ENCODE assay signal across 21 mouse cellular contexts in genomic region chr1:53201630-53202199, GRCm38 (mm10). TPM values are rescaled to one million over a fixed set of nuclear protein-coding genes. Genes with fewer than 3 reads are reported as not detected.
"Had no signal": no experiment of that assay in that cellular context is flagged by ENCODE, and none has a peak within 500 bp of the region (broad histone marks: within the 10 kb centered on the region; RNA-seq: fewer than 3 reads in every experiment).

No protein-coding gene starts in this region.

- H3K27me3 ChIP-seq: liver, embryonic 13.5 days; midbrain, embryonic 15.5 days; neural tube, embryonic 12.5 days had no signal

- H3K4me3 ChIP-seq: left cerebral cortex, adult 2 months; liver, embryonic 13.5 days; midbrain, embryonic 10.5 days; midbrain, embryonic 15.5 days; neural tube, embryonic 12.5 days had no signal

- DNase-seq: kidney, adult 18-20 months; kidney, postnatal 25 days; liver; liver, embryonic 13.5 days; liver, postnatal 0 days; retina, postnatal 1 day; right cerebral cortex, postnatal 4 days; spleen, adult 18-20 months; thymus, adult 18-20 months; thymus, postnatal 4 days had no signal

- H3K9me3 ChIP-seq: liver, embryonic 13.5 days; midbrain, embryonic 10.5 days; midbrain, embryonic 15.5 days; neural tube, embryonic 12.5 days had no signal

- H3K9ac ChIP-seq: liver, embryonic 13.5 days; liver, postnatal 0 days; midbrain, embryonic 15.5 days; neural tube, embryonic 12.5 days had no signal

- H3K4me2 ChIP-seq: liver, embryonic 13.5 days; midbrain, embryonic 15.5 days; neural tube, embryonic 12.5 days had no signal

- H3K4me1 ChIP-seq: liver, embryonic 13.5 days; midbrain, embryonic 10.5 days; midbrain, embryonic 15.5 days; neural tube, embryonic 12.5 days had no signal

- H3K36me3 ChIP-seq: midbrain, embryonic 15.5 days had no signal

- H3K27ac ChIP-seq: left cerebral cortex, adult 2 months; liver, embryonic 13.5 days; midbrain, embryonic 10.5 days; midbrain, embryonic 15.5 days; neural tube, embryonic 12.5 days had no signal

- ATAC-seq: liver, postnatal 0 days; midbrain, embryonic 15.5 days had no signal

RNA-seq across cellular contexts. Expression of gene 1700019A02Rik, which starts 14.3 kb away (rescaled TPM):
- total RNA-seq: layer of hippocampus, postnatal 25 days; left cerebral cortex, adult 2 months; left cerebral cortex, postnatal 14 days; monocyte, adult 5-6 weeks; neutrophil, adult 5-6 weeks had no signal
- polyA plus RNA-seq: kidney, embryonic 14.5 days; liver, embryonic 13.5 days; liver, postnatal 0 days; lung, embryonic 16.5 days; midbrain, embryonic 10.5 days; midbrain, embryonic 15.5 days; neural tube, embryonic 12.5 days; stomach, embryonic 14.5 days had no signal
